Mouse (Mus musculus) midbrain, postnatal 0 days (tissue): ENCODE results near the gene Mcm5. TPM values are rescaled to one million over a fixed set of nuclear protein-coding genes. Genes with fewer than 3 reads are reported as not detected.
A peak's percentile ranks its signal among the peaks of the same experiment; 100 is the strongest.

ENCODE experiments used
- ATAC-seq: fragments of 200-750 bp; cut with Nextera tagmentation; 2 replicates; pipeline ENCODE4 v1.8.0; 2017; ENCODE audit warnings: moderate number of reproducible peaks, mild to moderate bottlenecking, moderate TSS enrichment, moderate library complexity; ENCODE audit not compliant: low FRiP score
- DNase-seq: peaks from one replicate; pipeline ENCODE4 v3.0.0-alpha.2; 2015; ENCODE audit warnings: low spot score
- H3K27ac ChIP-seq: fragments of 300-500 bp; sonication (generic); 2 replicates; pipeline ENCODE4 v1.5.1; 2014; ENCODE audit warnings: low read depth, mild to moderate bottlenecking, low read length, mixed read lengths
- H3K27me3 ChIP-seq: fragments of 300-500 bp; sonication (generic); 2 replicates; pipeline ENCODE4 v1.6.1; 2014; ENCODE audit warnings: low read length, control low read depth, mixed read lengths; ENCODE audit not compliant: insufficient read depth
- H3K36me3 ChIP-seq: fragments of 300-500 bp; sonication (generic); 2 replicates; pipeline ENCODE4 v1.6.1; 2014; ENCODE audit warnings: low read length, control low read depth, mixed read lengths; ENCODE audit not compliant: insufficient read depth
- H3K4me1 ChIP-seq: fragments of 300-500 bp; sonication (generic); 2 replicates; pipeline ENCODE4 v1.6.1; 2014; ENCODE audit warnings: mild to moderate bottlenecking, control low read depth, antibody characterized with exemption, low read length, mixed read lengths; ENCODE audit not compliant: insufficient read depth
- H3K4me2 ChIP-seq: fragments of 300-500 bp; sonication (generic); 2 replicates; pipeline ENCODE4 v1.6.1; 2014; ENCODE audit warnings: low read depth, mild to moderate bottlenecking, low read length, mixed read lengths; ENCODE audit not compliant: poor library complexity, severe bottlenecking
- H3K4me3 ChIP-seq: fragments of 300-500 bp; sonication (generic); 2 replicates; pipeline ENCODE4 v1.5.1; 2014; ENCODE audit warnings: low read depth, mild to moderate bottlenecking, low read length, moderate library complexity
- H3K9ac ChIP-seq: fragments of 300-500 bp; sonication (generic); replicated peaks from 2 replicates; pipeline ENCODE4 v1.6.1; 2014; ENCODE audit warnings: mild to moderate bottlenecking, low read length, moderate library complexity, mixed read lengths; ENCODE audit not compliant: poor library complexity, severe bottlenecking
- H3K9me3 ChIP-seq: fragments of 300-500 bp; sonication (generic); 2 replicates; pipeline ENCODE4 v1.6.1; 2016; ENCODE audit warnings: low read length, control low read depth
- CTCF ChIP-seq: IDR thresholded peaks from 2 replicates; pipeline ENCODE4 v1.5.1; 2016; ENCODE audit warnings: antibody characterized with exemption, mild to moderate bottlenecking
- WGBS: fragments of 180-500 bp; shearing (Covaris S2); extraction: QIAGEN DNeasy Blood & Tissue Kit; methylation state at CpG from one replicate; pipeline ENCODE4 v1.1.7; 2014; 5-methylcytosine and 5-hydroxymethylcytosine counted together
- polyA plus RNA-seq: library from polyadenylated mRNA; unstranded; fragments of >200 nt; fragmentation: Nextera tagmentation; extraction: Ambion mirVana; gene quantifications from 2 replicates; pipeline ENCODE4 v1.2.1, GENCODE M21; 2015
- total RNA-seq: library from RNA; depleted of rRNA; stranded (reverse); fragments of >200 nt; gene quantifications from 2 replicates; pipeline ENCODE4 v1.2.3, GENCODE M21; 2014

Mcm5 gene
- total and polyA plus RNA-seq, 2 experiments from 2014 or later, result 13.7 to 18.3 TPM

DNA sequence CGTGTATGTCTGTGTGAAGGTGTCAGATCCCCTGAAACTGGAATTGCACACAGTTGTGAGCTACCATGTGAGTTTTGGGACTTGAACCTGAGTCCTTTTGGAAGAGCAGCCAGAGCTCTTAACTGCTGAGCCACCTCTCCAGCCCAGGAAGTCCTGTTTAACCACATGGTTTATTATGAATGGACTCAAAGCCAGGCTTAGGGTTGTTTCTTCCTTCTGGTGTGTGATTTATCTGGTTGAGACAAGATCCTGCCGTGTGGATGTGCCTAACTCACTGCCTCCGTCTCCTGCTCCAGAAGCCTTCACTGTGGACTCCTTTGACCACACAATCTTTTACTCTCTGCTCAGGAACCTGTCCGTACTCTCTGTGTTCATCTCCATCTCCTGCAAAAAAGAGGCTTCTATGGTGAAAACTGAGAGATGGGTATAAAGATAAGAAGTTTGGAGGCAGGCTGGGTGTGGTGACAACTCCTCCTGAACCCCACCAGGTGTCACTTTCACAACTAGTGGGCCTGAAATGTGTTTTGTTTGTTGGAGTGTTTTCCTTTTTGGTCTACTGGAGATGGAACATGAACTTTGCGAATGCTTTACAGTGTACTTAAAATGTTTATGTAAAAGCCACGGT lies 27.1 kb upstream of the Mcm5 start:
- Histone ChIP-seq H3K4me1 (no peaks in the 10 kb centered on the region), H3K9ac (no peak overlapping the region), H3K27ac (no peak overlapping the region), H3K36me3 (no peaks in the 10 kb centered on the region), H3K9me3 (no peaks in the 10 kb centered on the region), H3K4me2 (no peak overlapping the region), H3K4me3 (no peak overlapping the region), H3K27me3 (no peaks in the 10 kb centered on the region)
- DNase-seq (no peak), ATAC-seq (no peak)
- 89% methylated on average over 6 of the region's 6 CpGs for WGBS
- TF ChIP-seq CTCF, result no peak

DNA sequence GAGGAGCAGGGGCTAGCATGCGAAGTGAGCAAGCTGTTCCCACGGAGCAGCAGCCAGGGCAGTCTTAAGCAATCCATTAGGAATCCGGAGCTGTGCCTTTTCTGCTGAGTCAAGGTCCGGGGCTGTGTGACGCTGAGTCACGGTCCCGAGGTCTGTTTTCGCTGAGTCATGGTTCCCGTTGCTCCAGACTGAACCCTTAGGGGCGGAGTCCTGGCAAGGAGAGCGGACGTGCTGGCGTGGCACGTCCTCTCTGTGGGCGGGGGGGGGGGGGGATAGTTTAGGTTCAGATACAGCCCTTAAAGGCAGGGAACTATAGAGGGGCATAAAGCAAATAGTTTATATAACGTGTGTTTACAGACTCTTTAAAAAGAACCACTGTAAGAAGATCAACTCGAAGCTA lies 25.5 kb upstream of the Mcm5 start:
- no peaks in the 10 kb centered on the region for H3K36me3 ChIP-seq
- no peaks in the 10 kb centered on the region for H3K9me3 ChIP-seq
- H3K27me3 ChIP-seq, result no peaks in the 10 kb centered on the region
- TF ChIP-seq CTCF, result 0 out of 2 replicates have a peak, but pooled peaks have one; percentile 1
- peak overlapping the region; percentile 22; the same call in 1 of the 2 replicates for H3K4me3 ChIP-seq
- H3K4me1 ChIP-seq, result no peaks in the 10 kb centered on the region
- no peak overlapping the region for H3K27ac ChIP-seq
- no peak overlapping the region for H3K9ac ChIP-seq
- H3K4me2 ChIP-seq, result peak overlapping the region; percentile 47
- 8% methylated on average over 13 of the region's 17 CpGs for WGBS
- DNase-seq (peak; percentile 93), ATAC-seq (peak; percentile 92)

DNA sequence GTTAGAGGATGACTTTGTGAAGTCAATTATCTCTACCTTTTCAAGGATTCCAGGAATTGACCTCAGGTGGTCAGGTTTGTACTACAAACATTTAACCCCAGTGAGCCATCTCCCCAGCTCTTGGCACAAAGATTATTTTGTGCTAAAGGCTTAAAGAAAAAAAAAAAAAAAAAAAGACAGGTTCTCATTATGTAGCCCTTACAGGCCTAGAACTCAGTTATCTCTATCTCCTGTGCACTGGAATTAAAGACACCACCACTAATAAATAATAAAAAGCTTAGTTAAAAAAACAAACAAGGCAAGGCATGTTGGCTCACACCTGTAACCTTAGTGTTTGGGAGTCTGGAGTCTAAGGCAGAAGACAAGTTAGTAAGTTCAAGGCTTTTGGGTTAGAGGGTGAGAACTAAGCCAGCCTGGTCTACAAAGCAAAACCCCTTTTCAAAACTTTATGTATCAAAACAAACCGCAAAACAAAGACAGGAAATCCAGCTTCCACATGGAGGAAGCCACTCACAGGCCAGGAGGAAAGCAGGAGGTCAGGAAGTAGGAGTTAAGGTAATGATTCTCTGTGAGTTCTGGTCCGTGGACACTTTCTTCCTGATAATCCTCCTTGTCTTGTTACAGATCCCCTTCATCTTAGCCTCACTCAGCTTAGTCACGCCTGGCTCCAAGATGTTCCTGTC lies 24.8 kb upstream of the Mcm5 start:
- no peak overlapping the region for H3K4me2 ChIP-seq

DNA sequence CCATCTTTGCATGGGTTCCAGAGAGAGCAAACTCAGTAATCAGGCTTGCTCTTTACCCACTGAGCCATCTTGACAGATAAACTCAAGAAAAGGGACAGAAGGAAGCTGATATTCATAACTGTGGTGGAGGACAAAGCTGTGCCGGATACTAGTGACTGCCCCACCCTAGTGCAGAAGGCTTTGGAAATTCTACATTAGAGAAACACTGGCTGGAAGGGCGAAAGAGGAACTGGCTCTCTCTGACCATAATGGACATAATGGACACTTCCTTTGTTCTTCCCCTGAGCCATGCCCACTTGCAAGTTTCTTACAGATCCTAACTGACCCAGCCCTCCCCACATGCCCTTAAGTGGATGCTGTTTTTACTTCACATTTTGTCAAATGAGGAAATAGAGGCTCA lies 23.4 kb upstream of the Mcm5 start:
- no peak overlapping the region for H3K9ac ChIP-seq
- H3K27me3 ChIP-seq, result no peaks in the 10 kb centered on the region
- H3K4me3 ChIP-seq, result no peak overlapping the region
- H3K9me3 ChIP-seq, result no peaks in the 10 kb centered on the region
- DNase-seq (no peak), ATAC-seq (no peak)
- H3K36me3 ChIP-seq, result no peaks in the 10 kb centered on the region
- no peak overlapping the region for H3K4me2 ChIP-seq
- no peak overlapping the region for H3K27ac ChIP-seq
- WGBS, result 74% methylated on average over 2 of the region's 2 CpGs
- TF ChIP-seq CTCF, result no peak
- H3K4me1 ChIP-seq, result no peaks in the 10 kb centered on the region

More for the DNA sequence above, 24.8 kb upstream of the Mcm5 start:
- Histone ChIP-seq H3K36me3 (no peaks in the 10 kb centered on the region), H3K4me3 (no peak overlapping the region), H3K27me3 (no peaks in the 10 kb centered on the region), H3K9me3 (no peaks in the 10 kb centered on the region), H3K9ac (no peak overlapping the region), H3K4me1 (no peaks in the 10 kb centered on the region), H3K27ac (no peak overlapping the region)
- no peak for TF ChIP-seq CTCF
- 62% methylated on average over 3 of the region's 3 CpGs for WGBS
- no peak for DNase-seq
- ATAC-seq, result no peak

DNA sequence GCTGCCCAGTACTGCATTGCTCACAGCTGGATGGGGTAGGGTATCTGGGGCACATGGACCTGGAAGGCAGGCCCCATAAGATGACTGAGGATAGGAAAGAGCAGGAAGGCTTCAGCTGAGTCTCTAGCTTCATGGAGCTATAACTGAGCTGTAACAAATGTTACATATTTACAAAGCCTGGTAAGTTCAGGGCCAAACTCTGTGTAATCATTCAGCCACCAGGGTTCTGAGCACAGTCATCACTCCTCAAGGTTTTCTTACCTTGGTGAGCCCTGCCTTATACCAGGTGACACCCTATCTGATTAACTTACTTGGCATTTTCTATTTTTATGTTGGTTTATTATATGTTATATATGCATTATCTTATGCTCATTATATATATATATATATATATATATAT lies 22.2 kb upstream of the Mcm5 start:
- ATAC-seq, result no peak

More for the DNA sequence above, 22.2 kb upstream of the Mcm5 start:
- no peaks in the 10 kb centered on the region for H3K4me1 ChIP-seq
- TF ChIP-seq CTCF, result no peak
- no peaks in the 10 kb centered on the region for H3K9me3 ChIP-seq
- H3K4me2 ChIP-seq, result no peak overlapping the region
- H3K27ac ChIP-seq, result no peak overlapping the region
- no peaks in the 10 kb centered on the region for H3K36me3 ChIP-seq
- H3K4me3 ChIP-seq, result no peak overlapping the region
- H3K9ac ChIP-seq, result no peak overlapping the region
- DNase-seq, result no peak
- H3K27me3 ChIP-seq, result no peaks in the 10 kb centered on the region
